Mouse (Mus musculus) heart, postnatal 0 days (tissue): ENCODE measurements at regions not wholly inside any gene's neighbourhood (a gene's known extent, or its start where the extent isn't known, plus 50 kb on each side); places are given as distances from the start of the nearest gene placed in this dataset.

Source experiments
- ATAC-seq: fragments of 200-750 bp; cut with Nextera tagmentation; 2 replicates; pipeline ENCODE4 v1.8.0; 2017; ENCODE audit warnings: low read depth, moderate number of reproducible peaks, moderate library complexity; ENCODE audit not compliant: insufficient read depth
- DNase-seq: peaks from one replicate; pipeline ENCODE4 v3.0.0-alpha.2; 2016; ENCODE audit warnings: low spot score
- H3K27ac ChIP-seq: fragments of 300-500 bp; sonication (generic); 2 replicates; pipeline ENCODE4 v1.5.1; 2014; ENCODE audit warnings: low read depth, mild to moderate bottlenecking
- H3K27me3 ChIP-seq: fragments of 300-500 bp; sonication (generic); 2 replicates; pipeline ENCODE4 v1.6.1; 2014; ENCODE audit warnings: low read length, mixed read lengths; ENCODE audit not compliant: control insufficient read depth, insufficient read depth
- H3K36me3 ChIP-seq: fragments of 300-500 bp; sonication (generic); replicated peaks from 2 replicates; pipeline ENCODE4 v1.6.1; 2014; ENCODE audit warnings: low read length, mixed read lengths; ENCODE audit not compliant: control insufficient read depth, insufficient read depth
- H3K4me1 ChIP-seq: fragments of 300-500 bp; sonication (generic); 2 replicates; pipeline ENCODE4 v1.6.1; 2014; ENCODE audit warnings: antibody characterized with exemption; ENCODE audit not compliant: control insufficient read depth, insufficient read depth
- H3K4me2 ChIP-seq: fragments of 300-500 bp; sonication (generic); 2 replicates; pipeline ENCODE4 v1.6.1; 2014; ENCODE audit warnings: low read depth, mild to moderate bottlenecking, low read length, moderate library complexity
- H3K4me3 ChIP-seq: fragments of 300-500 bp; sonication (generic); 2 replicates; pipeline ENCODE4 v1.5.1; 2014; ENCODE audit warnings: low read depth, low read length
- H3K9ac ChIP-seq: fragments of 300-500 bp; sonication (generic); replicated peaks from 2 replicates; pipeline ENCODE4 v1.6.1; 2014; ENCODE audit warnings: low read depth, low read length, mixed read lengths
- H3K9me3 ChIP-seq: fragments of 300-500 bp; sonication (generic); replicated peaks from 2 replicates; pipeline ENCODE4 v1.6.1; 2016; ENCODE audit warnings: low read length; ENCODE audit not compliant: control insufficient read depth
- CTCF ChIP-seq: IDR thresholded peaks from 2 replicates; pipeline ENCODE4 v1.5.1; 2016; ENCODE audit warnings: antibody characterized with exemption, control low read depth, low read depth
- EP300 ChIP-seq: IDR thresholded peaks from 2 replicates; pipeline ENCODE4 v1.6.1; 2016; ENCODE audit warnings: antibody characterized with exemption, low read depth
- WGBS: fragments of 180-500 bp; shearing (Covaris S2); extraction: QIAGEN DNeasy Blood & Tissue Kit; methylation state at CpG from one replicate; pipeline ENCODE4 v1.1.7; 2014; 5-methylcytosine and 5-hydroxymethylcytosine counted together

- Histone ChIP-seq H3K9me3 (no peaks in the 10 kb centered on the region), H3K4me2 (no peak overlapping the region), H3K27ac (no peak overlapping the region), H3K36me3 (no peaks in the 10 kb centered on the region), H3K4me1 (peaks cover 25% of the 10 kb centered on the region), H3K27me3 (no peaks in the 10 kb centered on the region), H3K9ac (no peak overlapping the region), H3K4me3 (no peak overlapping the region)
- 73% methylated on average over 1 of the region's 1 CpGs for WGBS
- DNase-seq = no peak
- TF ChIP-seq EP300 (no peak), CTCF (no peak)
- ATAC-seq = no peak
Measured at GRCm38 (mm10) chr12:54283011-54283410, 79.4 kb upstream of the Egln3 start.

- peaks cover 19% of the 10 kb centered on the region for H3K4me1 ChIP-seq
- DNase-seq (no peak), ATAC-seq (no peak)
- WGBS = 59% methylated on average over 4 of the region's 4 CpGs
- H3K27me3 ChIP-seq = no peaks in the 10 kb centered on the region
- no peak overlapping the region for H3K4me3 ChIP-seq
- TF ChIP-seq CTCF (no peak), EP300 (no peak)
- no peak overlapping the region for H3K9ac ChIP-seq
- no peaks in the 10 kb centered on the region for H3K36me3 ChIP-seq
- H3K4me2 ChIP-seq = no peak overlapping the region
- H3K9me3 ChIP-seq = no peaks in the 10 kb centered on the region
- H3K27ac ChIP-seq = no peak overlapping the region
Measured at GRCm38 (mm10) chr12:54282281-54282921, 78.7 kb upstream of the Egln3 start.

GRCm38 (mm10) chr12:54280457-54280856, 76.8 kb upstream of the Egln3 start:
- Histone ChIP-seq H3K9me3 (no peaks in the 10 kb centered on the region), H3K27me3 (no peaks in the 10 kb centered on the region), H3K4me2 (no peak overlapping the region), H3K27ac (no peak overlapping the region), H3K36me3 (no peaks in the 10 kb centered on the region), H3K4me1 (peaks cover 8% of the 10 kb centered on the region; the same call in 1 of the 2 replicates), H3K4me3 (no peak overlapping the region), H3K9ac (no peak overlapping the region)
- no peak for DNase-seq
- WGBS = 76% methylated on average over 4 of the region's 4 CpGs
- no peak for ATAC-seq
- TF ChIP-seq EP300 = no peak

GRCm38 (mm10) chr12:54280001-54280400, 76.3 kb upstream of the Egln3 start:
- TF ChIP-seq CTCF (no peak), EP300 (no peak)
- no peaks in the 10 kb centered on the region for H3K9me3 ChIP-seq
- no peaks in the 10 kb centered on the region for H3K27me3 ChIP-seq
- H3K4me1 ChIP-seq = peaks cover 8% of the 10 kb centered on the region; the same call in 1 of the 2 replicates
- H3K4me3 ChIP-seq = no peak overlapping the region
- no peak overlapping the region for H3K4me2 ChIP-seq
- 61% methylated on average over 3 of the region's 3 CpGs for WGBS
- ATAC-seq = no peak
- H3K36me3 ChIP-seq = no peaks in the 10 kb centered on the region
- DNase-seq = no peak
- H3K27ac ChIP-seq = no peak overlapping the region
- no peak overlapping the region for H3K9ac ChIP-seq

GRCm38 (mm10) chr12:54276978-54277537, 73.4 kb upstream of the Egln3 start:
- DNase-seq = no peak
- H3K27ac ChIP-seq = no peak overlapping the region
- WGBS = 53% methylated on average over 7 of the region's 7 CpGs

GRCm38 (mm10) chr12:54273506-54273905, 69.8 kb upstream of the Egln3 start:
- Histone ChIP-seq H3K4me1 (0 out of 2 replicates have a peak, but pooled peaks cover 4% of the 10 kb centered on the region), H3K27me3 (no peaks in the 10 kb centered on the region), H3K9me3 (no peaks in the 10 kb centered on the region), H3K9ac (no peak overlapping the region), H3K27ac (no peak overlapping the region), H3K4me3 (no peak overlapping the region), H3K36me3 (no peaks in the 10 kb centered on the region), H3K4me2 (no peak overlapping the region)
- no peak for DNase-seq
- no peak for ATAC-seq
- TF ChIP-seq CTCF (no peak), EP300 (no peak)
- 64% methylated on average over 4 of the region's 4 CpGs for WGBS

More at GRCm38 (mm10) chr12:54276978-54277537, 73.4 kb upstream of the Egln3 start:
- no peak overlapping the region for H3K4me2 ChIP-seq
- no peaks in the 10 kb centered on the region for H3K9me3 ChIP-seq
- ATAC-seq = no peak
- peaks cover 8% of the 10 kb centered on the region; the same call in 1 of the 2 replicates for H3K4me1 ChIP-seq
- no peak overlapping the region for H3K9ac ChIP-seq
- no peak for TF ChIP-seq CTCF
- TF ChIP-seq EP300 = no peak
- H3K27me3 ChIP-seq = no peaks in the 10 kb centered on the region
- H3K4me3 ChIP-seq = no peak overlapping the region
- H3K36me3 ChIP-seq = no peaks in the 10 kb centered on the region
